Mouse (Mus musculus) megakaryocyte progenitor cell, adult 5-6 weeks (primary cell): ENCODE results near the gene Coro6. TPM values are rescaled to one million over a fixed set of nuclear protein-coding genes. Genes with fewer than 3 reads are reported as not detected.

Source experiments
- ATAC-seq: replicated peaks from 2 replicates; pipeline ENCODE4 v1.8.0; 2016; ENCODE audit warnings: mild to moderate bottlenecking, moderate TSS enrichment, inconsistent platforms; ENCODE audit not compliant: poor library complexity
- total RNA-seq, 2 experiments: library from RNA; stranded (forward) in 1 of 2; stranded (reverse) in 1 of 2; fragments of 157-497, 149-512 nt in 1 of 2; fragments of 200-1000 nt in 1 of 2; gene quantifications; 2 replicates each; pipeline versions ENCODE4 v1.2.3 to v1.2.4; 2015 to 2017

The Coro6 gene
- total RNA-seq, 2 experiments from 2014 or later = not detected

DNA sequence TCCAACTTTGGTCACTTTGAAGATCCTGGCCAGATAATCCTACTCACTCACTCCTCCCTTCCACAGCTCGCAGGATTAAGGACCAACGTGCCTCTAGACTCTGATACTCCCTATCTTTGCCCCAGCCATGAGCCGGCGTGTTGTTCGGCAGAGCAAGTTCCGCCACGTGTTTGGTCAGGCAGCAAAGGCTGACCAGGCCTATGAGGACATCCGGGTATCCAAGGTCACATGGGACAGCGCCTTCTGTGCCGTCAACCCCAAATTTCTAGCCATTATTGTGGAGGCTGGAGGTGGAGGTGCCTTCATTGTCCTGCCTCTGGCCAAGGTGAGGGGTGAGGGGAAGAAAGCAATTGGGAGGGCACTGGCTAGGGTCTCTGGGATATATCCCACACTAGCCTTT, 1.6 kb downstream of the Coro6 start:
- ATAC-seq = no peak

DNA sequence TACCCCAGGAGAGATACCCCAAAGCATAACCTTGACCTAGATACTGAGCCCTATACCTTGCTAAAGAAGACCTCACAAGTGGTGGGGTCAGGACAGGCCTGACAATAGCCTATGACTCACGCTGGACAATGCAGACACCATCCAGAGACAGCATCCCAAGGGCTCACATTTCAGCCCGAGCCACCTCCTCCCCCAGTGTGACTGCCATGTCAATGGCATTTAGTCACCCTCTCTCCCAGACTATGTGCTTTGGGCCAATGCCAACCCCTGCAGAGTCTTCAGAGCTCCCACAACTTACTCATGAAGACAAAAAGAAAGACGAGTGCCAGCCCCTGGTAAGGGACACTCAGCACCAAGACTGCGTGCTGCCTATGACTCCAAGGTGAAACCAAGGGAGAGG, 2.5 kb downstream of the Coro6 start:
- ATAC-seq = no peak

DNA sequence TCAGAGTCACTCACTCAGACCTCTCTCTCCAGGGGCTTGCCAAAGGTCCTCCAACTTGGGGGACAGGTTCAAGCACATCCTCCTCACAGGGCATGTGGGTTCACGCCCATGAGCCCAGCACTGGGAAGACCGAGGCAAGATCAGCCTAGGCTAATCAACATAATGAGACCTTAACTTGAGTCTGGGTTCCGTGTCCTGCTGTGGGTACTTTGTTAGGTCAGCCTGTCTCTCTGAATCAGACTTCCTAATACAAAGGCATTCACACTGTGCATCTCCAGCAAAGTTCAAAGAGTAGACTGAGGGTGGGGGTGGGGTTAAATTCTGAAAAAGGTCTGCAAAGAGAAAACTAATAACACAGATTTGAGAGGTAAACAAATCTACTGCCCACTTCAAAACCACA, 2.9 kb downstream of the Coro6 start:
- ATAC-seq = no peak

DNA sequence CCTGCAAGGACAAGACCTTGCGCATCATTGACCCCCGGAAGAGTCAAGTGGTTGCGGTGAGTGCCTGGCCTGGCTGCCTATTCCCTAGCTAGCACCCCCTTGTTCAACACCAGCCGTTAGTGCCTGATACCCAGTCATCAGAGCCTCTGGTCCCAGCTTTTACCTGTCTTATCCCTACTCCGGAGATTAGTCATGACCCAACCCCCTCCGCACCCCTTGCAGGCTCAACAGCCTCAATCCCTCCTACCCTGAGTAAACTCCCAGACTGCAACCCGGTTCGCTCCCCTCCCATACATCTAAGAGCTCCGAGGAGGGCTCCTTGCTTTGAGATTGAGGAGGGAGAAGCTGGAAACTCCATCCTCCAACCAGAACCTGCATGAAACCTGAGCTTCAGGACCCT, 4.3 kb downstream of the Coro6 start:
- ATAC-seq = no peak

DNA sequence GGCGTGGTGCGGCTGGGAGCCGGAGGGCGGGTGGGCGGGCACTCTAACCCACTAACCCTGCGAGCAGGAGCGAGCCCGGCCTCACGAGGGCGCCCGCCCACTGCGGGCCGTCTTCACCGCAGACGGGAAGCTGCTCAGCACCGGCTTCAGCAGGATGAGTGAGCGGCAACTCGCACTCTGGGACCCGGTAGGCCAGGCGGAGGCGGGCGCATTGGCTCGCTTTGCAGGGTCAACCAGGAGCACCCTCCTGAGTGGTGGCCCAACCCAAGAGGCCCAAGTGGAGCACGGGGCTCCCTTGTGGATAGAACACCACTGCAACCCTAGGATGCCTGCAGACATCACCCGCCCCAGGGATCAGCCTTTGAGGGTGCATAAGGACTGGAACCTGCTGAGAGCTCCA, 4.9 kb downstream of the Coro6 start:
- ATAC-seq = peak; percentile 79

DNA sequence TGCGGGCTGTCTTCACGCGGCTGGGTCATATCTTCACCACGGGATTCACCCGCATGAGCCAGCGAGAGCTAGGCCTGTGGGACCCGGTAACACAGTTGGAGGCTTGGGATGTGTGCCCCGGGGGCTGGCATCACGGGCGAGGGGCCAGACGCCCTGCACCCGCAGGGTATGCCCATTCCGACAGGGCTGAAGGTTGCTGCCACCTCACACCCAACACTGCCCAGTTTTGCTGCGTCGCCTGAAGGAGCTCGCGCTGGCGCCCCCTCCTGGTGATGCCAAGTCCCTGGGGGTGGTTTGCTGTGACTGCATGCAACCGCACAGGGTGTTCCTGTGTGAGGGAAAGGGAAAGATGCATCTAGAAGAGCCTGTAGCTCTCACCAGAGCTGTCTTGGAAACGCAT, 5.6 kb downstream of the Coro6 start:
- peak; percentile 83 for ATAC-seq

DNA sequence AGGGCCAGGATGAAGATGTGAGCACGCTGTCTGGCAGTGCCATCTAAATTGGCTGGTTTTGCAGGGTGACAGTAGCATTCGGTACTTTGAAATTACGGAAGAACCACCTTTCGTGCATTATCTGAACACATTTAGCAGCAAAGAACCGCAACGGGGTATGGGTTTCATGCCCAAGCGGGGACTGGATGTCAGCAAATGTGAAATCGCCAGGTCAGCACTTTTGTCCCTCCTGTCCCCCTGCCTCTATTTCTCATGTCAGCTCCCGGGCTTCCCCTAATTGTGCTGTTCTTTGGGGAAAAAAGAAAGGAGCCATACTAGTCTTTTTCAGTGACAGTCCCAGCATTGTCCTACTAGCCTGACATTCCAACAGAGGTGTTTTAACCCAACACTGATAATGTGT, 6.2 kb downstream of the Coro6 start:
- ATAC-seq = no peak

DNA sequence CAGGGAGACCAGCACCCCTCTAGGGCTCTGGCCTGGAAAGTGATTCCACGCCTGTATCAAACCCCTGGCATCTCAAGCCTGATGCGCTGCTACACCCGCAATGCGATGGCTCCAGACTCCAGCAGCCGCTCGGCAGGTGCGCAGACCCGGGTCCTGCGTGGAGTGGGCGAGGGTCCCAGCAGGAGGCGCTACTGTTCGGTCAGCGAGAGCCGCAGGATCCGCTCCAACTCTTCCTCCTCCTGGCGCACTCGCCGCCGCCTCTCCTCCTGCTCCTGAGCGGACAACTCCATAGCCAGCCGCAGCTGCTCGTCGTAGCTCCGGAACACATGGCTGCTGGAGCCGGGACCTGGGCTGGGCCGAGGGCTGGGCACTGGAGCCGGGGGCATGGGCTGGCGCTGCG, 9.2 kb downstream of the Coro6 start:
- no peak for ATAC-seq

DNA sequence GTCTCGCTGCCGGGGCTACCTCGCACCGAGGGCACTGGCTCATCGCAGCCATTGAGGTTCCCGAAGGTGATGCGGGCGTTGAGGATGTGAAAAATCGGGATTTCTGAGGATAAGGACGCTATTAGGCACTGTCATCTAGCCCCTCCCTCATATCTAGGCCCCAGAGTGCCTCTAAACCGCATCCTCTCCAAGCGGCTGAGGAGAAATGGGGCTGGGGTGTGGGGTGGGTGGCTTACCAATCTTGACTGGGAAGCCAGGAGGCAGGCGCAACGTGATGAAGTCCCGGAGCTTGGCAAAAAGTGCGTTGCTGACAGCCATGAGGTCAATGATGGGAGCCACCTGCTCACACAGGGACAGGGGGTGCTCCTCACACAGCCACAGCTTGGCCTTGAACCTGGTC, 10.6 kb downstream of the Coro6 start:
- no peak for ATAC-seq

DNA sequence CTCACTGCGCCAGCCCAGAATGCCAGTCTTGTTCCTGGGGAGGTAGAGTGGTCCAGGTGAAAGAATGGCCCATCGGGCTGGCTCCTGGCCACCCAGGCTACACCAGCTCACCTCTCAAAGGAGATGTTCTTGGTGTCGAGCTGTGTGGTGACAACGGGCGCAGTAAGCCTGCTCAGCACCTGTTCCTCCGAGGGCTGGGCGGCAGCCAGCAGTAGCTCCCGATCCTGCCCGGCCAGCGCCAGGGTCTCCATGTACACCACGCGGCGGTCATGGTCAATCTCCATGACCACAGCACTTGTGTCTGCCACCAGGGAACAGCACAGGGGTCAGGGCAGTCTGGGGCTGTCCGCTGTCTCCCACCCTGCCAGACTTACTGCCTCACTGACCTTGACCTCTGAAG, 14.0 kb downstream of the Coro6 start:
- no peak for ATAC-seq

DNA sequence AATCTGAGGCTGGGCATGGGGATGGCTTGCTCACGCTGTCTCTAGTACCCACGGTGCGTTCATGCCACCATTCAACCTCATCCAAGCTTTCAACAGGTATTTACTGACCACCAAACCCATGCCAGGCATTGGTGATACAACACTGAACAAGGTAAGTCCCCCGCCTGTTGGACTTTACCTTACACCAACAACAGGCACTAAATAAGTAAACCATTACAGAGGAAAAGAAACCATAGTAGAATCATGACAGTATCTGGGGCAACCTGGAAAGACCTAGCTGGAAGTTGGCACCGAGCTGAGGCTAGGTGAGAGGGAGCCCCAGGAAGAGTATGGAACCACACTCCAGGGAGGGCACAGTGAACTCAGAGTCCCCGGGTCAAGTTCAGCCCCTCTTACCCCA, 14.7 kb downstream of the Coro6 start:
- ATAC-seq = no peak

DNA sequence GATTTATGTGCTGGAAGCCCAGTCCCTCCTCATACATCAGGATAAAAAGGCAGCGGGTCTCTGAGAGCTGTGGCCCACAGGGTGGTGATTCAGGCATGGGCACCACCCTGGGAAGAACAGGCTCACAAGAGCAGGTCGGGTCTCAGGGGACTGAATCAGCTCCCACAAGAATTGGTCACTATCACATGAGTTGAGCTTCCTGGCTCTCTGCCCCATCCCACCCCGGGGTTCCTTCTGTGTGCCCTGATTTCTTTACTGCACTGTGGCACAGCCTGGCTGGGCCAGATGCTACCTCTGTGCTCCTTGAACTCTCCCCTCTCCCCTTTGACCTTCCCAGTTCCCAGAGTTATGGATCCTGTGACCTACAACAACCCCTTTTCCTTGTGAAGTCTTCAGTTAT, 20.8 kb downstream of the Coro6 start:
- no peak for ATAC-seq

DNA sequence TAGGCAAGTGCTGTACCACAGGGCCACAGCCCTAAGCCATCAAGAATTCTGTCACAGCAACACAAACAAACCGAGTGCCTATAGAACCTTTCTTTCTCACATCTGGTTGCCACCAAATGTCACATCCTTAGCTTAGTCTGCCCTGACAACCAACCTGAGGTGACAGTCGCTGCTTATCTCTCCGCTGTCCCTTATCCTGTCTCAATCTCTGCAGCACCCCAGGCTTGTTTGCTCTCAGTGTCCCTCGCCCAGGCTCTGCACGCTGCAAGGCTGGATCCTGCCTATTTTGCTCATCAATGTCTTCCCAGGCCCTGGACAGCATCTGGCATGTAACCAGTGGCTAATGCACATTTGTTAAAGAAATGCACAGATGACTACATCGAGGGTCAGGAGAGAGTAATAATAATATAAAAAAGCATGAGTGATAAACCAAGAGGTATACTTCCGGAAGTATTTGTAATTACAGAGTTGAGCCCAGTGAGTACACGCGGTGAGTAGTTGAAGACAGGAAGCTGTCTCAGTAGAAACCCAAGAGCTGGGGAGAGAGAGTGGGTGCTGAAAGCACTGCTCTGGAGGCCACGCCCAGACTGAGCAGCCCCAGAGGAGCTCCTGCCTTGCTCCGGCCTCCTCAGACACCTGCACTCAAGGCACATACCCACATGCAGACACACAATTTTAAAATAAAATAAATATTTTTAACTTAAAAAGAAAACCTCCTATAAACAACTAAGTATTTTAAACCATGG, 21.5 kb downstream of the Coro6 start:
- ATAC-seq = peak; percentile 64

DNA sequence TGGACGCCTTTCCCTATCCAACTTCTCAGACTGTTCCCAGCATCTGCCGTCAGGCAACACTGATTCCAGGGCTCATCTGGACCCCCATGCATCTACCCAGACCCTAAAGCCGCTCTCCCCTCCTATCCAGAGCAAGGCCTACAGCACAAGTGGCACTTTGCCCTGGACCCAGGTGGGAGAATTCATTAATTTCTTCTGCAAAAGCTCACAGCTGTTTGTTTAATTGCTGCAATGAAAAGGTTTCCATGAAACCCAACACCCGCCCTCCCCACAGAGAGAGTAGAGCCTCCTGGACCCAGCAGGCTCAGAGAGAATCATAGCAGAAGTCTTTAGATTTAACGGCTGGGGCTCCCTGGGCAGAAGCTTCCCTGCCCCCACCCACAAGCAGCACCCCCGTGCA, 23.0 kb downstream of the Coro6 start:
- no peak for ATAC-seq

DNA sequence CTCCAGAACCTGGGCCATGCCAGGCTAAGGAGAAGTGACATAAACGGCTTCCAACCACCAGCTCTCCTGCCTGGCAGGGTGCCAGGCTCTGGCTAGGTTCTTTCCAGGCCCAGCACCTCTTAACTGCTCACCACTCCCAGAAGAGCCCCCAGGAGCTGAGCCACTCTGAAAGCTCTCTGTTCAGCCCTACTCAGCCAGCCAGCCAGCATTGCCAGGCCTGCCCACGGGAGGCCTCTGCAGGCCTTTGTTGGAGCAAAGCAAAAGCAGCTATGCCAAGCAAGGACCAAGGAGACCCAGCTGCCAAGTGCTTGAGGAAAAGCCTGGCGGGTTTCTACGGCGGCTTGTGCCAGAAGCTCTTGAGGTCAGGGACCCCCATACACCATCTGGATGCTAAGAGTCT, 24.6 kb downstream of the Coro6 start:
- ATAC-seq = no peak

DNA sequence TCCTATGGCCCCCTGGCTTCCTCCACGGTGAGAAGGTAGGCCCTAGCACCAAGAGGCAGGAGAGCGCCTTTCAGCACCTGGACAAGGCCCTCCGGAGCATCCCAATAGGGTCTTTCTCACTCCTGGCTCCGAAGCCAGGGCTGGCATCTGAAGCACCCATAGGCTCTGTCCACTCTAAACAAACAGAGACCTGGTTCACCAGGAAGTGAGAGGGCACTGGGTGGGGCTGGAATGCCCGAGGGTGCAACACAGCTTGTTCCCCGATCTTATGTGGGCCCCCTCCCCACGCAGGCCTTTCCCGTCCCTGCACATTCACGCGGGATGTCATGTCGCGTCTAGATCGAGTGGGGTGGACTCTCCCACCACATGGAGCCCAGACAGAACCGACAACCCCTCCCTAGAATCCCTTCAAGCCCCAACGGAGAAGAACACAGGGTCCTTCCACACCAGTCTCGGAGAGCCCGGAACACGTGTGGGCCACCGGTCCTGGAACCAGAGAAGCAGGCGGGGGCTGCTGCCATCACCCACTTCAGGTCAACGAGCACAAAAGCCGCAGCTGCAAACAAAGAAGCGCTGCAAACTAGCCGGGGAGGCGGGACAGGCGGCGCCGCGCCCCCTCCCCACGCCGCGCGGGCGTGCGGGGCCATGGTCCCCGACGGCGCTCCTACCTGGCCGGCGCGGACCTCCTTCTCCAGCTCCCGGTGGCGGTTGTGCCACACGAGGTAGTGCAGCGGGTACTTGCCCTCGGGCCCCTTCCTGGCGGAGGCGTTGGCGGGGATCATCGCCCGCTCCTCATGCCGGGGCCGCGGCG, 26.8 kb downstream of the Coro6 start:
- ATAC-seq = no peak

DNA sequence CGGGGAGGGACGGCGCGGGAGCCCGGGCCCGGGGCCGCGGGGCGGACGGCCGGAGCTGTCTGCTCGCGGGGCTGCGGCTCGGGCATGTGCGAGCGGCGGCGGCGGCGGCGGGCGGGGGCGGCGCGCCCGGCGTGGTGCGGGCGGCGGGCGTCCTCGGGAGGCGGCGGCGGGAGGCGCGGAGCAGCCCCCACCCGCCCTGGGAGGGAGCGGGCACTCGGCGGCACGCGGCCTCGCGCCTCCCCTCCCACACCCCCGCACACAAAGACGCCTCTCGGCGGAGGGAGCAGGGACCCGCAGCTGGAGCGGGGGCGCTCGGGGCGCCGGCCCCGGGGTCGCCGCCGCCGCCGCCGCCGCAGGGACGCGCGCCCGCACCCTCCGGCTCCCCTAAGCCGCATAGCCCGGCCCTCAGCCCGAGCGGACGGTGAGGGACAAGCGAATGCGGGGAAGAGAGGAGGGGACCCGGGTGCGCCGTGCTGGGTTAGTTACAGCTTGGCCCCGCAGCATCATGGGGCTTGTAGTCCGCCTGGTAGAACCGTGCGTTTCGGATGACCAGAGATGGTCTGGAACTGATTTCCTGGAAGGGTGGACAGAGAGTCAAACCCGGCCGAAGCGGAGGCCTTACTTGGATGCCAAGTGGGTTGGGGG, 27.5 kb downstream of the Coro6 start, which contains the start of gene Ankrd13b:
Ankrd13b (minus strand) TSS at position 88 of the 645 bp plus-strand sequence.
- no peak for ATAC-seq

DNA sequence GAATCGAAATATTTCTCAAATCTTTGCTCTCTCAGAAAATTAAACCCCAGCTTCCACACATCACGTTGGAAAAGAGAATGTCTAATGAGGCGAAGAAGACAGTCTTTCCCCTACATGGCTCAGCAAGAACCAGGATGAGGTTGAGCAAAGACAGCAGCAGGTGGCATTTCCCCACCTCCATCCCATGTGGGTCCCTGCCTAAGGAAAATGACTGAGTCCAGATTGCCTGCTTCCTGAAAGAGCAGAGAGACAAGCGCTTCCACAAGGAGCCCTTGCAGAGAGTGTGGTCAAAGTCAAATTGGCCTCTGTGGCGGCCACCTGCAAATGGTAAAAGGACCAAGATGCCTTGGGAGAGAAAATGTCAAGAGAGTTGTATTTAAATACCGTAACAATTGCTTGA, 28.2 kb downstream of the Coro6 start:
- no peak for ATAC-seq

DNA sequence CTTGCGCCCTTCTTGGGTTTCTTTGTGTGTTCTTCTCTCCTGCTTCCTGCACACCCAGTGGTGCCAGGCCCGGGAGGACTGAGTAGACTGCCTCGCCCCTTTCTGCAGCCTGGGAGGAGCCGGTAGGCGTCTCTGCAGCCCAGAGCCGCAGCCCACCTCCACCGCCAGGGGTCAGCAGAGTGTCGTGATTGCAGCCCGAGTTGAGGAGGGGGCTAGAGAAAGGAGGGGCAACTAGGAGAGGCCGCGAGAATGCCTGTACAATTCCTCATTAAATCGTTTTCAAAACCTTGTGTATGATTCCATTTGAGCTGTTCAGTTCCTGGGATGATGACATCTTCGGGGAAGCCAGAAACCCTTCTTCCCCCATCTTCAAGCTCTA, 28.9 kb downstream of the Coro6 start:
- peak; percentile 72 for ATAC-seq

DNA sequence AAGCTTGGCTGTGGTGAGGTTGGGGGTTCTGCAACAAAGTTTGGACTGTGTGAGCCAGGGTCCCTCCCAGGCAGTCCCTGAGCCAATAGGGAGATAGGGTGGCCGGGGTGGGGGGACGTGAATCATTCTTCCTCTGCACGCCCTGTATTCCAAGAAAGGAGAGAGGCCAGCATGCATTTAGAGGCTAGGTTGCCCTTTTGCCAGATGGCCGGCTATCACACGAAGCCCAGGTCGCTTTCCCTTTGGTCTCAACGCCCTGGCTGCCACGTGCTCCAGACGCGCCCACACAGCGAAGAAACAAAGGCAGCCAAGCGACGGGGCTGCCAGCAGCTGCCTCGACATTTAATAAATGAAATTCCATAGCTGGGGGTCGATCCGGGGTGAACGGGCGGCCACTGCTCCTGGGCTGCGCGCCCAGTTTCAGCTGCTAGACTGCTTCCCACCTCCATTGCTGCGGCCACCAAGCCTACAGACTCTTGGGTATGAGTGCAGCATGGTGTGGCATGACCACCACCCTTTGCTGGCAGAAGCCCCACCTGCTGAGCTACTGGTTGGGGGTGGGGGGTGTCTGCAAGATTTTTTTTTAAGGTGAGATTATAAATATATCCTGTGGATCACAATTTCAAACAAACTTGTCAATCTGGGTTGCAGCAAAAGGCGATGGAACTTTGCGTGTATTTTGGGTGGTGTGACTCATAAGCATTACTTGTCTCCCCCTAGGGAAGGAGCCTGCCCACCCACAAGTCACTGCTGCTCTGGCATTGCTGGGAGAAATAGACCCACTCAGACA, 29.5 kb downstream of the Coro6 start:
- ATAC-seq = peak; percentile 15

DNA sequence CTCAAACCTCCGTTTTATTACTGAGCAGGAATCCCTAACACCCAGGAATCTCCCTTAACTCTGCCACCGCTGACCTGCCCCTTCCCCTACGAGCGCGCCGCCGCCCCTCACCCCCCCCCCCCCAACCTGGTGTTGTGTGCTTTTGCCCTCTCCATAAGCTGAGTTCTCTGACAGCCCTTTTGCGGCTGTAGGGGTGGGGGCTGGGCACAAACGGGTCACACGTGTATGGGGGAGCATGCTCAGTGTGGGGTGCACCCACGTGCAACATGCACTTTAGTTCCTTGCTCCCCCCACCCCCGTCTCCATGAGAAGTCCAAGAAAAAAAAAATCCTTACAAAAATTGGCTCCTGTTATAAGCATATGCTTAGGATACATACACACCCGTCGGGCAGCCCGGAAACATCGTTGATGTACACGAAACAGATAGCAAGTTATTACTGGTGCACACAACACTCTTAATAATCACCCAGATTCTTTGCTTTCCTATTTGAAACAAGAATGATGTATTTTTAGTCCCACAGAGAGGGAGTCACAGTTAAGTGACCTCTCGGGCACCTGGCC, 30.2 kb downstream of the Coro6 start:
- no peak; the same call in 1 of the 2 replicates for ATAC-seq
